Mouse (Mus musculus): ENCODE measurements around the gene Spata17. TPM values are rescaled to one million over a fixed set of nuclear protein-coding genes. Genes with fewer than 3 reads are reported as not detected.
A peak's percentile ranks its signal among the peaks of the same experiment; 100 is the strongest.

The Spata17 gene
- polyA plus RNA-seq, 1 experiment, result 2.5 TPM

- TF ChIP-seq CTCF (IDR thresholded peaks at IDR 0.05; ENCODE audit: insufficient read depth, low read length) (peak; percentile 79), POLR2A (IDR thresholded peaks at IDR 0.05; ENCODE audit: borderline replicate concordance, extremely low read depth, low read depth, low read length) (no peak)
- Histone ChIP-seq H3K4me1 (ENCODE audit: control insufficient read depth, insufficient read depth, low read length) (no peaks in the 10 kb centered on the region), H3K4me3 (replicated peaks; ENCODE audit: extremely low read depth, low read depth, low read length) (no peak overlapping the region)
- DNase-seq, result peak; percentile 15
- 26% methylated on average over 6 of the region's 6 CpGs for WGBS
These were observed 183.5 kb downstream of the Spata17 start for GRCm38 (mm10) chr1:187031796-187032195.

GRCm38 (mm10) chr1:187028841-187029240 lies 186.4 kb downstream of the Spata17 start:
- no peak for DNase-seq
- TF ChIP-seq POLR2A (IDR thresholded peaks at IDR 0.05; ENCODE audit: borderline replicate concordance, extremely low read depth, low read depth, low read length) (no peak), CTCF (IDR thresholded peaks at IDR 0.05; ENCODE audit: insufficient read depth, low read length) (no peak)
- no peaks in the 10 kb centered on the region for H3K4me1 ChIP-seq (ENCODE audit: control insufficient read depth, insufficient read depth, low read length)
- H3K4me3 ChIP-seq (replicated peaks; ENCODE audit: extremely low read depth, low read depth, low read length), result no peak overlapping the region
- 84% methylated on average over 6 of the region's 6 CpGs for WGBS

- 69% methylated on average over 7 of the region's 7 CpGs for WGBS
- no peak for TF ChIP-seq POLR2A (IDR thresholded peaks at IDR 0.05; ENCODE audit: borderline replicate concordance, extremely low read depth, low read depth, low read length)
- TF ChIP-seq CTCF (IDR thresholded peaks at IDR 0.05; ENCODE audit: insufficient read depth, low read length), result no peak
- DNase-seq, result no peak
- Histone ChIP-seq H3K4me1 (ENCODE audit: control insufficient read depth, insufficient read depth, low read length) (no peaks in the 10 kb centered on the region; the same call in 1 of the 2 replicates), H3K4me3 (replicated peaks; ENCODE audit: extremely low read depth, low read depth, low read length) (no peak overlapping the region)
These were observed 195.3 kb downstream of the Spata17 start for GRCm38 (mm10) chr1:187020011-187020410.

- 50% methylated on average over 4 of the region's 4 CpGs for WGBS
- TF ChIP-seq POLR2A (IDR thresholded peaks at IDR 0.05; ENCODE audit: borderline replicate concordance, extremely low read depth, low read depth, low read length) (no peak), CTCF (IDR thresholded peaks at IDR 0.05; ENCODE audit: insufficient read depth, low read length) (no peak)
- H3K4me3 ChIP-seq (replicated peaks; ENCODE audit: extremely low read depth, low read depth, low read length), result no peak overlapping the region
- H3K4me1 ChIP-seq (ENCODE audit: control insufficient read depth, insufficient read depth, low read length), result no peaks in the 10 kb centered on the region; the same call in 1 of the 2 replicates
- no peak for DNase-seq
These were observed 199.1 kb downstream of the Spata17 start for GRCm38 (mm10) chr1:187016116-187016515.

- Histone ChIP-seq H3K4me1 (ENCODE audit: control insufficient read depth, insufficient read depth, low read length) (no peaks in the 10 kb centered on the region; the same call in 1 of the 2 replicates), H3K4me3 (replicated peaks; ENCODE audit: extremely low read depth, low read depth, low read length) (no peak overlapping the region)
- 76% methylated on average over 1 of the region's 1 CpGs for WGBS
- TF ChIP-seq POLR2A (IDR thresholded peaks at IDR 0.05; ENCODE audit: borderline replicate concordance, extremely low read depth, low read depth, low read length) (no peak), CTCF (IDR thresholded peaks at IDR 0.05; ENCODE audit: insufficient read depth, low read length) (no peak)
- DNase-seq, result no peak
These were observed 199.6 kb downstream of the Spata17 start for GRCm38 (mm10) chr1:187015673-187016072.

- Histone ChIP-seq H3K4me1 (ENCODE audit: control insufficient read depth, insufficient read depth, low read length) (no peaks in the 10 kb centered on the region; the same call in 1 of the 2 replicates), H3K4me3 (replicated peaks; ENCODE audit: extremely low read depth, low read depth, low read length) (no peak overlapping the region)
- no peak for TF ChIP-seq CTCF (IDR thresholded peaks at IDR 0.05; ENCODE audit: insufficient read depth, low read length)
- WGBS, result 98% methylated on average over 2 of the region's 2 CpGs
- no peak for DNase-seq
These were observed 201.1 kb downstream of the Spata17 start for GRCm38 (mm10) chr1:187014141-187014540.

- WGBS, result 85% methylated on average over 4 of the region's 4 CpGs
These were observed 203.7 kb downstream of the Spata17 start for GRCm38 (mm10) chr1:187011601-187012000.

GRCm38 (mm10) chr1:187010071-187010470 lies 205.2 kb downstream of the Spata17 start:
- no peaks in the 10 kb centered on the region for H3K4me1 ChIP-seq (ENCODE audit: control insufficient read depth, insufficient read depth, low read length)
- no peak for DNase-seq
- no peak for TF ChIP-seq POLR2A (IDR thresholded peaks at IDR 0.05; ENCODE audit: borderline replicate concordance, extremely low read depth, low read depth, low read length)
- no peak for TF ChIP-seq CTCF (IDR thresholded peaks at IDR 0.05; ENCODE audit: insufficient read depth, low read length)
- 81% methylated on average over 11 of the region's 11 CpGs for WGBS
- no peak overlapping the region for H3K4me3 ChIP-seq (replicated peaks; ENCODE audit: extremely low read depth, low read depth, low read length)

More at GRCm38 (mm10) chr1:187011601-187012000, 203.7 kb downstream of the Spata17 start:
- H3K4me3 ChIP-seq (replicated peaks; ENCODE audit: extremely low read depth, low read depth, low read length), result no peak overlapping the region
- TF ChIP-seq CTCF (IDR thresholded peaks at IDR 0.05; ENCODE audit: insufficient read depth, low read length), result no peak
- TF ChIP-seq POLR2A (IDR thresholded peaks at IDR 0.05; ENCODE audit: borderline replicate concordance, extremely low read depth, low read depth, low read length), result no peak
- no peak for DNase-seq
- no peaks in the 10 kb centered on the region for H3K4me1 ChIP-seq (ENCODE audit: control insufficient read depth, insufficient read depth, low read length)

- H3K4me1 ChIP-seq (ENCODE audit: control insufficient read depth, insufficient read depth, low read length), result no peaks in the 10 kb centered on the region
- H3K4me3 ChIP-seq (replicated peaks; ENCODE audit: extremely low read depth, low read depth, low read length), result no peak overlapping the region
- 86% methylated on average over 7 of the region's 7 CpGs for WGBS
- no peak for DNase-seq
- no peak for TF ChIP-seq POLR2A (IDR thresholded peaks at IDR 0.05; ENCODE audit: borderline replicate concordance, extremely low read depth, low read depth, low read length)
- no peak for TF ChIP-seq CTCF (IDR thresholded peaks at IDR 0.05; ENCODE audit: insufficient read depth, low read length)
These were observed 207.0 kb downstream of the Spata17 start for GRCm38 (mm10) chr1:187008236-187008635.

GRCm38 (mm10) chr1:187006227-187006925 lies 208.9 kb downstream of the Spata17 start:
- DNase-seq, result no peak
- WGBS, result 70% methylated on average over 14 of the region's 14 CpGs

More at GRCm38 (mm10) chr1:187006227-187006925, 208.9 kb downstream of the Spata17 start:
- H3K4me3 ChIP-seq (replicated peaks; ENCODE audit: extremely low read depth, low read depth, low read length), result no peak overlapping the region
- TF ChIP-seq POLR2A (IDR thresholded peaks at IDR 0.05; ENCODE audit: borderline replicate concordance, extremely low read depth, low read depth, low read length) (no peak), CTCF (IDR thresholded peaks at IDR 0.05; ENCODE audit: insufficient read depth, low read length) (no peak)
- no peaks in the 10 kb centered on the region for H3K4me1 ChIP-seq (ENCODE audit: control insufficient read depth, insufficient read depth, low read length)

Data from lung, adult 2 months (tissue).